Mouse (Mus musculus): Measurements from ENCODE around the gene Plekhm2.

The Plekhm2 gene

DNA sequence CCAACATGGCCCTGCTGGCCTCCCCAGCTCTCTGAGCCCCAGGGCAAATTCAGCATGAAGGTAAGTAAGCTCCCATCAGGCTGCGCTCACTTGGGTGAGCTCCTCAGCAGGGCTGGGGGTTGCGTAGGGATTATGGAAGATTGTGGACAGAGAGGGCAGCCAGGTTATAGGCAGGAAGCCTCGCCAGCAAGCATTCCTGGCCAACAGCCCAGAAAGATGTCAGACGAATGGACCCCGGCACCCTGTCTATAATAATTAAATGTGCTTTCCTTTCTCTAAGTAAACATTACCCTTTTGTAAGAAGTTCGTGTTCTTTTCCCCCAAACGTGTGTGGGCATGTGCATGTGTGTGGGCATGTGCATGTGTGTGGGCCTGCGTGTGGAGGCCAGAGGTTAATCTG, 60.2 kb downstream of the Plekhm2 start:
- DNase-seq (ENCODE audit: low spot score in 2 of 2), result no peak

DNA sequence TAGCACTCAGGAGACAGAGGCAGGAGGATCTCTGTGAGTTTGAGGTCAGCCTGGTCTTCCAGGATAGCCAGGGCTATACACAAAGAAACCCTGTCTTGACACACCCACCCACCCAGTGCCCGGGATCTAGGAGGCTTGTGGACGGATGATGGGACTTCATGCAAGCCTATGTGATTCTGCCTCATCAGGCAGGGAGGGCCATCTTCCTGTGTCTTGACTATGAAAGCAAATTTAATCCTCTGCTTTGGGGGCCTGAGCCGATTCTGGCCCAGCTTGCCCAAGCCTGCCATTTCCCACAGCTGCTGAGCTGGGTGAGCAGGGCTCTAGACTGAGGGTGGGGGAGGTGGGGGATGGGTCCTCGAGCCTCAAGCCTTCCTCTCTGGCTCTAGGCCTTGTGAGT, 60.8 kb downstream of the Plekhm2 start:
- no peak for DNase-seq (ENCODE audit: low spot score in 2 of 2)

DNA sequence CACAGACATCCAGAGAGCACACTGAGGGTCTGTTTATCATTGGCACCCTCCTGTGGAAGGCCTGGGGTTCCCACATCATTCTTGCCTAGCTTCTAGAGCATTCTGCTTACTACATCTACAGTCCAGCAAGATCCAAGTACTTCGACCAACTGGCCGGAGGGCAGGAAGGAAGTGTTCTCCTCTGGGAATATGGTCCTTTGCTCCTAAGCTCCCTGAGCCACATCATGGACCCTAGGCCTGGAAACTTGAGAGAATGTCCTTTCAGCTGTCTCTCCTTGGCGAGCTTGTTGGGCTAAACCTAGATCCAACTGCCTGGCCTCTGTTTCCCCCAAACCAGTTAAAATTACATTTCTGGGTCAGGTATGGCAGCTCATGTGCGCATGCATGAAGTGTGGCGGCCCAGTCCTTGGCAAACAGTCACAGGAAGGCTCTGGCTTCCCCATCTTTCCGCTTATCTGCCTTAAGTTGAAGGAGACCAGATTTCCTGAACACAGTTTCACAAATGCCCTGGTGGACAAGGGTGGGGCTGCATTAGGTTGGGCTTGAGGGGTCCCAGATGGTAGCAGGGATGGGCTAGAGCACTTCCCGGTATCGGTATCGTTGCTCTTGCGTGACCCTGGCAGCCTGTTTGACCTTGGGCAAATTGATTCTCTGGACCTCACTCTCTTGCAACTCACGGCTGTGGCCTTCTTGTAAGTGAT, 62.0 kb downstream of the Plekhm2 start:
- peak; percentile 57 to 77 for DNase-seq (ENCODE audit: low spot score in 2 of 2)

DNA sequence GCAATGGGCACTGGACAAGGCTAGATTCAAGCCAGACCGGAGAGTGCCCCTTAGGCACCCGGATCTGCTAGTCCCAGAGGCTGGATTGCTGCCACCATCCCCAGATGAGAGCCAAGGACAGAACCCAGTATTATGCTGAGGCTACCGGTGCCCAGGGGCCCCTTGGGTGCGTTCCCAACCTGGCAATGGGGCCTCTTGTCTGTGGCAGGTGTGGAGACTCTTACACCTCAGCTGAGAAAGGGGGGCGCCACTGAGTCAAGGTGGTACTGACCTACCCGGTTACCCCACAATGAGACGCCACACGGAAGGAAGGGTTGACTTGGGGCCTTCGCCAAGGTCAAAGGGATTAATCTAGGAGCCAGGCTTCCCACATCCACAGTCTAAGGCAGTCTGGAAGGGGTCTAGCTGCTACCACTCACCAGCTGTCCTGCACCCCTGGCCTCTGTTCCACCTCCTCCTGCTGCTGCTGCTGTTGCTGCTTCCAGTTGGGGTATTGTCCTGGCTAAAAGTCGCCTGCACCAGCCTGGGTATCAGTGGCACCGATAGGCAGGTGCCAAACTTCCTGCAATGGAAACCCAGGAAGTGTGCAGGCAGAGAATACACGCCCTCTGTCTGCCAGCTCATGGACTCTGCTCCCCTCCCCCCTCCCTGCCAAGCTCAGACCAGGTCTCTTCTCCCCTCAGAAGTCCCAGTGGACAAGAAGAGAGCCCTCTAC, 63.4 kb downstream of the Plekhm2 start:
- no peak for DNase-seq (ENCODE audit: low spot score in 2 of 2)

DNA sequence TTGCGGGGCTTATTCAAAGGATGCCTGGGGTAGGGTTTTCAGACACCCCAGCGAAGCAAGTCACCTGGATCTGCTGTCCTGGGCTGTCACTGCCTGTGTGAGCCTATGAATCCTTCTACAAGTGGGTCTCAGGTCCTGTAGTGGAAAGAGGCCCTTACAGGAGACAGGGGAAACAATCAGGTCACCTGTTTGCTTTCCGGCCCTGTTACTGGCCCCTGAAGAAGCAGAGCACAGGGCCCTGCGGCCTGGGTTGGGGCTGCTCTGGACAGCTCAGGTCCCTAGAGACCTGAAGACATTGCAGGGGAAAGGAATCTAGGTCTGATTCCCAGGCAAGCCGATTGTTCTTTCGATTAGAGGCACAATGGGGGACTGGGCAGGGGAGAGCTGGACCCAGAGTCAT, 64.3 kb downstream of the Plekhm2 start:
- DNase-seq (ENCODE audit: low spot score in 2 of 2), result no peak

DNA sequence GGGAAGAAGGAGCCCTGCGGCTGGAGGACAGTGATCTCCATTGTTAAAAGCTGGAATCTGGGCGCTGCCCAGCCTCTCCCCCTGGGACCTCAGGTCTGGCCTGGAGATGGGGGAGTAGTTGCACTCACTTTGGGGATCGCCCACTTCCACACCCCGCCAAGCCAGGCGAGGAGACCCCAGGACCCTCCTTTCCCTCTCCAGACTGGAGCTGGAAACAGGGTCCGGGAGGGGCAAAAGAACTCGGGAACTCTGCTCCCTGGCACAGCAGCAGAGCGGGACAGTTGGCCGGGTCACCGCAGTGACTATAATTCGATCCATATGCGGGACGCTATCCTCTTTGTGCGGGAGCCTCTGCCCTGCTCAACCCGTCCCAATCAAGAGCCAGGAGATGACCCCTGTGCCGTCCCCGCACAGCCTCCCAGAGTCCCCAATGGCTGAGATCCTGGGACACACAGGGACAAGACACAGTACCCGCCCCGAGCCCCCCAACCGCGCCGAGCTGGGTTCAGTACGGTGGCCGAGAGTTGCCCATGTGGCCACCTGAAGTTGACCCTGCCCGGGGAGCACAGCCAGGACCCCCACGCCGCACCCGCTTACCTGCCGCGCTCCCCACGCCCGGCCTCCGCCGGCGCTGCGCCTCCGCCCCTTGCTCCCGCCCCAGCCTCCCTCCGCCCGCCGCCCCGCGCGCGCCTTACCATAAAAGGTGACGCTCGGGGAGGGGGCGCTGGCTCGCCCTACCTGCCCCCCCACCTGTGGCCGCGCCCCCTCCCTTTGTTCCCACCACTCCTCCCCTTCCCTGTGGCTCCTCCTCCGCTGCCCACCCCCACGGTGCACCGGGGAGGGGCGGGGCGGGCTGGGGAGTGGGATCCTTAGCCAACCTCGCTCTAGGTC, 65.2 kb downstream of the Plekhm2 start:
- DNase-seq (ENCODE audit: low spot score in 2 of 2), result no peak

DNA sequence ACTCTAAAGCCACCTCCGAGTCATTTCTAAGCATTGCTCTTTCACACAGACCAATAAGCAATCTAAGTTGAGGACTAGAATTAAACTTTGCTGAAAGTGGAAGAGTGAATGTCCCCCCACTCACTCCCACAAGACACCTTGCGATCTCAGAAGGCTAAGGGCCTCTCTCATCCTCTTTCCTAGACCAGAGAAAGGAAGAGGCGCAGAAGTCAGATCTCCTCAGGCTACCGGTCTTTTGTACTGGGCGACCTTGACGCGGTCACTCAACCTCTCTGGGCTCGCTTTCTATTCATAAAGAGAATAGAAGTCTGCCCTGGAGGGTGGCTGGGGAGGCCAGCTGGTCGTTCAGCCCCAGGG, 65.8 kb downstream of the Plekhm2 start:
- DNase-seq (ENCODE audit: low spot score in 2 of 2), result no peak

DNA sequence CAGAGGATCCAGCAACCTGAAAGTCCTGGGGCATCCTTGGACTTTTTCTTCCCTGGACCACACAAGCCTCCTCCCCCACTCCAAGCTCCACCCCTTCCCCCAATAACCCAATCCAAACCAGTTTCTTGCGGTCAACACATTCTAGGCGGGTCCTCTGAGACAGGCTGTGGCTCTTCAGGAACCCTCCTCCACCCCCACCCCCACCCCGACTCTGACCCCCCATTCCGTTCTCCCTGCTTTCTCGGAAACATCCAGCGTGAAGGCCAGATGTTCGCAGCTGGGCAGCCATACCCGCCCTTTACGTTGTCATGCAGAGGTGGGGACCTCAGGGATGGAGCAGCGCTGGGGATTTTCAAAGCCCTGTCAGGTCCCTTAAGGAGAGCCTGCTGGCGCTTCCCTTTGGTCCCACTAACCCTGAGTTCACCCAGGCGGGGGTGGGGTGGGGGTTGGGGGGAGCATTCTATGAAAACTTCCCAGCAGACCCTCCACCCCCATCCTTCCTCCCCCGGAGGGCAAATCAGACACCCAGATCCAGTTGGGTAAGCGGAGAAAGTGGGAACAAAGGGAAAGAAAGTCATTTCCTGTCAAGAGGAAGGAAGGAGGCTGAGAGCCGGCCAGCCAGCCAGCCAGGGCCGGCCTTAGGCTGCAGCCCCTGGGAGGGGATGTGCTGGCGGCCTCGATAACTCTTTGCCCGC, 66.4 kb downstream of the Plekhm2 start:
- DNase-seq (ENCODE audit: low spot score in 2 of 2), result peak; percentile 65 to 66

DNA sequence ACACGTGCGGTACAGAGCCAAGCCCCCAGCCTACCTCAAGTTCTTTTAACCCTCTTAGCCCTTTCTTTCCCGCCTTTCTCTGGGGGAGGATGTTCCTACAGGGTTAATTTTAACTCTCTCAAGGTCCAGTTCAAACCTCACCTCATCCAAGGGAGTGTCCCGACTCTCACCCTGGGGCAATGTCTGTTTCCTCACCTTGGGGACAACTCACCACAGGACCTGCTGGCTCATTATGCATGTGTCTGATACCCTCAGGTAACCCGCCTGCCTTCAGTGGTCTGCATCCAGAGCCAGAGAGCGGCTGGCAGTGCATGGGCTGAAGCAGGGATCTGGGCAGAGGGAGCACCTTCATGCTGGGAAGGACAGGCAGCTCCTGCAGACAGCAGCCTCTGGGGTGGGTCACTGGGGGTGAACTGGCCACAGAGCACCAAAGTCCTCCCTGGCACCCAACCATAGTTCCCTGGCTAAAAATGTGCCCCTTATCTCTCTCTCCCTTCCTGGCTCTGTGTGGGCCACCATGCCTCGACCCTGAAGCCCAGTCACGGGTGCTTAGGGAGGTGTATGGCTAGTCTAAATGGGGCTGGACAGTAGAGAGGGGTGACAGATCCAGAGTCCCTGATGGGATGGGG, 67.9 kb downstream of the Plekhm2 start:
- peak; percentile 71 to 73 for DNase-seq (ENCODE audit: low spot score in 2 of 2)

DNA sequence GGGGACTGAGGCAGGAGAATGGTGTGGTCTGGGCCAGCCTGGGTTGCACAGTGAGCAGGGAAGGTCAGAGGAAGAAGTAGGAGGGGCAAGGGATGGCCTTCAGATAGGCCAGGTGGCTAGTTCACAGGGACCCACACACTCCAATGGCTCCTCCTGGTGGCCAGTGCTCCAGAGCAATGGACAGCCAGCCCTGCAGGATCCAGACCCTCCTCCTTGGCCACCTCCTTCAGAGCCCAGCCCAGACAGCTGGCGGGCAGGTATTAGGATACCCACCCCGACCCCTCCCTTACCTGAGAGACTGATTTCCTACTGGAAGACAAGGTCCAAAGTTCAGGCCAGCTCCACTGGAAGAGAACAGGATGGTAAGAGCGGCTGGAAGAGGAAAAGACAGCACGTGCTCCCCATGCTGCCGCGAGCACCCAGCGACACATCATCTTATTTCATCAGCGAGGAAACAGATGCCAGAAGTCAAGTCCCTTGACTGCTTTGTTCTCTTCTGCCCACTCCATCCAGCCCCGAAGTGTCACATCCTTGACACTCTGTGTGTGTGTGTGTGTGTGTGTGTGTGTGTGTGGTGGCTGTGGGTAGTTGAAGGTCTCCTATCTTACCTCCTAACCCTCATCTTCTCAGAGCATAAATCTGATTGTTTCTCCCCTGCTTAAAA, 69.0 kb downstream of the Plekhm2 start:
- DNase-seq (ENCODE audit: low spot score in 2 of 2), result no peak

DNA sequence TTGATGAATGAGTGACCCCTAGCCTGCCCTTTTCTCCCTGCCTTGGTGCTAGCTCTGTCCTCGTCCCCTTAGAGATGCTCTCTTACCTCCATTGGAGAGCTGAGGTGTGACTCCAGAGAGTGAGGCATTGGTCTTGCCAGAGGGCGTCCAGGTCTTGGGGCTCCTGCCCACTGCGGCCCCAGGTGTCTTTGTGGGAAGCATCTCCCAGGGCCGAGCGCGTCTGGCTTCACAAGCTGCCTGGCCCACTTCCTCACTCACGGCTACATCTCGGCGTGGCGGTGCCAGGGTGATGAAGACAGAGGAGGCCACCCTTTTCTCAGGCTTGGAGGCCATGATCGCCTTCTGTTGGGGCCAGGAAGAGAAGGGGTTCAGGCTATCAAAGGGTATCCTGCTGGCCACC, 69.6 kb downstream of the Plekhm2 start:
- no peak for DNase-seq (ENCODE audit: low spot score in 2 of 2)

DNA sequence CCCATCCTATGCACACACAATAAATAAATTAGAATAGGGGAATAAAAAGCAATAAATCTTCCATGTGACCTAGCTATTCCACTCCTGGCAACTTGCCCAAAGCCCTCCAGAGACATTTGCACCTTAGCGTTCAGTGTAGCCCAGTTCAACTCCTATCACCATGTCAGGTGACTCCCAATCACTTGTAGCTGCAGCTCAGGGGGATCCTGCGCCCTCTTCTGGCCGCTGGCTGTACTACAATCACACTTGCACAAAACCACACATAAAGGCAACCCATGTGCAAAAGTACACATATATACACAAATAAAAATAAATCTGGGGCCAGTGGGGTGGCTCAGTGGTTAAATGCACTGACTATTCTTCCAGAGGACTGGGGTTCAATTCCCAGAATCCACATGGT, 73.2 kb downstream of the Plekhm2 start:
- no peak for DNase-seq (ENCODE audit: low spot score in 2 of 2)

DNA sequence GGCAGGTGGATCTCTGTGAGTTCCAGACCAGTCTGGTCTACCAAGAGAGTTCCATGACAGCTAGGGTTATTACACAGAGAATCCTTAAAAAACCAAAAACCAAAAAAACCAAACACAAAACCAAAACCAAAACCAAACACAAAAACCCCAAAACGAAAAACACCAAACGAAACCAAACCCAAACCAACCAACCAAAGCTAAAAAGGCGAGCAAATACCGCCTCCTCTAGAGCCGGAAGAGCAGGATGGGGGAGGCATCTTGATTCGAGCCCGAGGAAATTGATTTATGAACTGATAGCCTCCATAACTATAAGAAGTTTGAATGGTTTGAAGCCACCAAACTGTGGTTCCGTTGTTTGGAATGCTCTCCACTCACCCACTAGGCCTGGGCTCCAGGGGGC, 80.8 kb downstream of the Plekhm2 start:
- DNase-seq (ENCODE audit: low spot score in 2 of 2), result no peak

DNA sequence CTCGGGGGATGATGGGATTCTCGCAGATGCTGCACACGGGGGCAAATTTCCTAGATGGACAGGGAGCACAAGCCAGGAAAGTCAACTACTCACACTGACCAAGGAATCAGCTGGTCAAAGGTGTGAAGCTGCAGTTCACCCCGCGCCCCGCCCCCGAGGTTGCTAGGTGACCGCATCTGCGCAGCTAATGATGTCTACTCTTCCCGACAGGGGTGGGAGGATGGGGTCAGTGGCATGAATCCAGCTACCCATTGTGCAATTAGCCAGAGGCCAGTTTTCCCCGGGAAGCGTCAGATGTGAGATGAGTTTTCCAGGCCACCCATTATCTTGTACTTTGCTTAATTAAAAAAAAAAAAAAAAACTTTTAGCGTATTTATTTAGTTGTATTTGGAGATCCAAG, 83.6 kb downstream of the Plekhm2 start:
- DNase-seq (ENCODE audit: low spot score in 2 of 2), result no peak

DNA sequence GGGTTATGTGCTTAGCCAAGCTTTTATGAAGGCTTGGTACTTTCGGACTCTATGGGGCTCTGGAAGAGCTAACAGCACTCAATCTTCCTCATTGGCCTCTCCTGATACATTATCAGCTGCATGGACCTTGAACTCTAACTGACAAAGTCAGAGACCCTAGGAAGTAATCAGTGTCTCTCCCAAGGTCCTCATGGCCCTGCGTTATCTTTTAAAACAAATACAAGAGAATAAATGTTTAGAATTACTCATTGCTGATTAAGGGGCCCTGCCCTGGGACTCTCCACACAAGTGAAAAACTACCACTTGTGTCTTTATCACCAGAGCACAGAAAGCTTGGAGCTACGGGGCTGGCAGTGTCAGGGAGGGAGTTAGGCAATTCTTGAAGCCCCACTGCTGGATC, 85.9 kb downstream of the Plekhm2 start:
- DNase-seq (ENCODE audit: low spot score in 2 of 2), result no peak

DNA sequence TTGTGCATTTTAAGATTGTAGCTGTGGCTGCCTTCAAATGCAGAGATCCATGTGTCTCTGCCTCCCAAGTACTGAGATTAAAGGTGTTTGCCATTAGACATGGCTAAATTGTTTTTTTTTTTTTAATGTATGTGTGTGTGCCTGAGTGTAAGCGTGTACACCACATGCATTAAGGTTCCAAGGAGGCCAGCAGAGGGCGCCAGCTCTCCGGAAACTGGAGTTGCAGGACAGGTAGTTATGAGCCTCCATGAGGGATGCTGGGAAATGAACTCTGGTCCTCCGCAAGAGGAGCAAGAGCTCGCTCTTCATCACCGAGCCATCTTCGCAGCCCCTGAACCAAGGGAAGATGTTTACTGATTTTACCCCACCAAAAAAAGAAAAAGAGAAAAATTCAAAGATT, 87.8 kb downstream of the Plekhm2 start:
- no peak for DNase-seq (ENCODE audit: low spot score in 2 of 2)

DNA sequence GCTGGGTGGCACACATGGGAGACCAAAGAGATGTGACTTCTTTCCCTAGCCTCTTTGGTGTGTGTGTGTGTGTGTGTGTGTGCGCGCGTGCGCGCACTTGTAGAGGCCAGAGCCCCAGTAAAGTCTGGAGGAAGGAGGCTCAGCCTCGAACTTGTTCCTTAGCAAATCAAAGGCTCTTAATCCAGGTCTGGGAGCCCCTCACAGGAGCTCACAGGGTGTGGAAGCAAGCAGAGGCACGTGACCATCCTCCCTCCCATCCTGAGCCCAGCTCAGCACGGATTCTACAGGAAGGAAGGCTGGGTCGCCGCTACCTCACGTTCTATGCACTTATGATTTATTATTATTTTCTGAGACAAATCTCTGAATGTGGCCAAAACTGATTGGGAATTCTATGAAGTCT, 88.3 kb downstream of the Plekhm2 start:
- DNase-seq (ENCODE audit: low spot score in 2 of 2), result no peak

Measured in heart, adult 9 months (tissue).